Mouse (Mus musculus) liver, embryonic 15.5 days (tissue): ENCODE data around the gene Usp32. TPM values are rescaled to one million over a fixed set of nuclear protein-coding genes. Genes with fewer than 3 reads are reported as not detected.

ENCODE experiments used
- ATAC-seq: fragments of 200-750 bp; cut with Nextera tagmentation; 2 replicates; pipeline ENCODE4 v1.8.0; 2017; ENCODE audit warnings: moderate number of reproducible peaks, mild to moderate bottlenecking, moderate library complexity; ENCODE audit not compliant: insufficient read depth
- H3K27ac ChIP-seq: fragments of 300-500 bp; sonication (generic); replicated peaks from 2 replicates; pipeline ENCODE4 v1.5.1; 2015; ENCODE audit warnings: mild to moderate bottlenecking, inconsistent platforms
- H3K27me3 ChIP-seq: fragments of 300-500 bp; sonication (generic); 2 replicates; pipeline ENCODE4 v1.6.1; 2015; ENCODE audit warnings: mild to moderate bottlenecking, inconsistent platforms
- H3K36me3 ChIP-seq: fragments of 300-500 bp; sonication (generic); replicated peaks from 2 replicates; pipeline ENCODE4 v1.6.1; 2015; ENCODE audit warnings: moderate library complexity, mild to moderate bottlenecking, inconsistent platforms
- H3K4me1 ChIP-seq: fragments of 300-500 bp; sonication (generic); replicated peaks from 2 replicates; pipeline ENCODE4 v1.6.1; 2015; ENCODE audit warnings: inconsistent platforms
- H3K4me2 ChIP-seq: fragments of 300-500 bp; sonication (generic); 2 replicates; pipeline ENCODE4 v1.6.1; 2015; ENCODE audit warnings: moderate library complexity, mild to moderate bottlenecking, inconsistent platforms
- H3K4me3 ChIP-seq: fragments of 300-500 bp; sonication (generic); replicated peaks from 2 replicates; pipeline ENCODE4 v1.5.1; 2015; ENCODE audit warnings: mild to moderate bottlenecking, inconsistent platforms
- H3K9ac ChIP-seq: fragments of 300-500 bp; sonication (generic); 2 replicates; pipeline ENCODE4 v1.6.1; 2015; ENCODE audit warnings: moderate library complexity, mild to moderate bottlenecking, inconsistent platforms
- H3K9me3 ChIP-seq: fragments of 300-500 bp; sonication (generic); replicated peaks from 2 replicates; pipeline ENCODE4 v1.6.1; 2016; ENCODE audit warnings: inconsistent platforms
- WGBS: fragments of 180-500 bp; shearing (Covaris S2); methylation state at CpG from one replicate; pipeline ENCODE4 v1.1.7; 2015; ENCODE audit warnings: mixed read lengths; ENCODE audit not compliant: insufficient replicate concordance; 5-methylcytosine and 5-hydroxymethylcytosine counted together
- polyA plus RNA-seq: library from polyadenylated mRNA; unstranded; fragments of >200 nt; fragmentation: Nextera tagmentation; extraction: Ambion mirVana; gene quantifications from 2 replicates; pipeline ENCODE4 v1.2.1, GENCODE M21; 2015

Usp32 gene
- 10.1 and 15.2 TPM in 2 replicates for polyA plus RNA-seq

GRCm38 (mm10) chr11:85139581-85140540 is at the start of gene Usp32:
Gene Usp32, minus strand, starts transcription at chr11:85140161.
- Histone ChIP-seq H3K4me3 (peak within 1 kb of the TSS; percentile 90), H3K9me3 (no peaks in the 10 kb centered on the region), H3K27me3 (no peaks in the 10 kb centered on the region), H3K9ac (peak within 1 kb of the TSS; percentile 97), H3K4me1 (peaks cover 43% of the 10 kb centered on the region), H3K36me3 (peaks cover 20% of the 10 kb centered on the region), H3K4me2 (peak within 1 kb of the TSS; percentile 76), H3K27ac (peak within 1 kb of the TSS; percentile 93)
- under 1% methylated on average over 94 of the region's 94 CpGs for WGBS
- peak; percentile 94 for ATAC-seq

- no peak overlapping the region for H3K27ac ChIP-seq
These were observed 49.1 kb upstream of the Usp32 start for GRCm38 (mm10) chr11:85189110-85189509.

GRCm38 (mm10) chr11:85184839-85185238 is 44.9 kb upstream of the Usp32 start:
- H3K4me2 ChIP-seq = no peak overlapping the region
- no peaks in the 10 kb centered on the region for H3K27me3 ChIP-seq
- H3K36me3 ChIP-seq = peaks cover 8% of the 10 kb centered on the region; the same call in 1 of the 2 replicates
- H3K4me3 ChIP-seq = no peak overlapping the region
- WGBS = 77% methylated on average over 6 of the region's 6 CpGs
- H3K9ac ChIP-seq = no peak overlapping the region
- H3K27ac ChIP-seq = no peak overlapping the region
- H3K4me1 ChIP-seq = peaks cover 21% of the 10 kb centered on the region
- H3K9me3 ChIP-seq = no peaks in the 10 kb centered on the region
- no peak for ATAC-seq

More at GRCm38 (mm10) chr11:85189110-85189509, 49.1 kb upstream of the Usp32 start:
- peaks cover 9% of the 10 kb centered on the region for H3K4me1 ChIP-seq
- H3K9ac ChIP-seq = no peak overlapping the region
- H3K27me3 ChIP-seq = no peaks in the 10 kb centered on the region
- H3K4me2 ChIP-seq = no peak overlapping the region
- 26% methylated on average over 4 of the region's 4 CpGs for WGBS
- H3K36me3 ChIP-seq = peaks cover 37% of the 10 kb centered on the region
- no peaks in the 10 kb centered on the region for H3K9me3 ChIP-seq
- H3K4me3 ChIP-seq = no peak overlapping the region
- ATAC-seq = peak; percentile 65

GRCm38 (mm10) chr11:85184082-85184481 is 44.1 kb upstream of the Usp32 start:
- Histone ChIP-seq H3K4me3 (no peak overlapping the region), H3K36me3 (peaks cover 8% of the 10 kb centered on the region; the same call in 1 of the 2 replicates), H3K27me3 (no peaks in the 10 kb centered on the region), H3K4me2 (no peak overlapping the region), H3K9ac (no peak overlapping the region), H3K4me1 (peaks cover 20% of the 10 kb centered on the region), H3K9me3 (no peaks in the 10 kb centered on the region), H3K27ac (no peak overlapping the region)
- WGBS = 68% methylated on average over 5 of the region's 5 CpGs
- no peak for ATAC-seq

- H3K4me2 ChIP-seq = peak overlapping the region; percentile 80
- no peaks in the 10 kb centered on the region for H3K9me3 ChIP-seq
- peaks cover 3% of the 10 kb centered on the region; the same call in 1 of the 2 replicates for H3K27me3 ChIP-seq
- peaks cover 13% of the 10 kb centered on the region for H3K4me1 ChIP-seq
- H3K27ac ChIP-seq = 0 out of 2 replicates have a peak overlapping the region, but pooled peaks have one; percentile 30
- 31% methylated on average over 13 of the region's 13 CpGs for WGBS
- H3K36me3 ChIP-seq = 0 out of 2 replicates have a peak, but pooled peaks cover 2% of the 10 kb centered on the region
- ATAC-seq = no peak
- H3K4me3 ChIP-seq = peak overlapping the region; percentile 59
- peak overlapping the region; percentile 32 for H3K9ac ChIP-seq
These were observed 43.4 kb upstream of the Usp32 start for GRCm38 (mm10) chr11:85183284-85183779.

- no peaks in the 10 kb centered on the region for H3K9me3 ChIP-seq
- peak overlapping the region; percentile 32 for H3K9ac ChIP-seq
- peak overlapping the region; percentile 80 for H3K4me2 ChIP-seq
- 4% methylated on average over 19 of the region's 20 CpGs for WGBS
- H3K36me3 ChIP-seq = no peaks in the 10 kb centered on the region
- ATAC-seq = peak; percentile 75
- H3K4me1 ChIP-seq = peaks cover 12% of the 10 kb centered on the region
- peak overlapping the region; percentile 59 for H3K4me3 ChIP-seq
- peaks cover 5% of the 10 kb centered on the region; the same call in 1 of the 2 replicates for H3K27me3 ChIP-seq
- H3K27ac ChIP-seq = 0 out of 2 replicates have a peak overlapping the region, but pooled peaks have one; percentile 30
These were observed 42.8 kb upstream of the Usp32 start for GRCm38 (mm10) chr11:85182617-85183283.

GRCm38 (mm10) chr11:85178413-85178812 is 38.5 kb upstream of the Usp32 start:
- H3K9ac ChIP-seq = no peak overlapping the region

GRCm38 (mm10) chr11:85177761-85178160 is 37.8 kb upstream of the Usp32 start:
- 62% methylated on average over 6 of the region's 6 CpGs for WGBS
- ATAC-seq = no peak

More at GRCm38 (mm10) chr11:85178413-85178812, 38.5 kb upstream of the Usp32 start:
- WGBS = 45% methylated on average over 4 of the region's 4 CpGs
- H3K4me2 ChIP-seq = no peak overlapping the region
- no peaks in the 10 kb centered on the region for H3K36me3 ChIP-seq
- no peak overlapping the region for H3K4me3 ChIP-seq
- H3K9me3 ChIP-seq = no peaks in the 10 kb centered on the region
- no peak for ATAC-seq
- H3K27me3 ChIP-seq = peaks cover 5% of the 10 kb centered on the region
- peaks cover 12% of the 10 kb centered on the region for H3K4me1 ChIP-seq
- H3K27ac ChIP-seq = no peak overlapping the region

GRCm38 (mm10) chr11:85175941-85176340 is 36.0 kb upstream of the Usp32 start:
- H3K27me3 ChIP-seq = peaks cover 5% of the 10 kb centered on the region
- no peak for ATAC-seq
- WGBS = 51% methylated on average over 3 of the region's 3 CpGs

More at GRCm38 (mm10) chr11:85177761-85178160, 37.8 kb upstream of the Usp32 start:
- H3K9ac ChIP-seq = no peak overlapping the region
- no peak overlapping the region for H3K4me3 ChIP-seq
- peaks cover 5% of the 10 kb centered on the region for H3K4me1 ChIP-seq
- H3K27me3 ChIP-seq = peaks cover 5% of the 10 kb centered on the region
- no peak overlapping the region for H3K27ac ChIP-seq
- no peaks in the 10 kb centered on the region for H3K36me3 ChIP-seq
- no peak overlapping the region for H3K4me2 ChIP-seq
- H3K9me3 ChIP-seq = no peaks in the 10 kb centered on the region

GRCm38 (mm10) chr11:85170833-85171232 is 30.9 kb upstream of the Usp32 start:
- Histone ChIP-seq H3K4me1 (peaks cover 15% of the 10 kb centered on the region), H3K27ac (no peak overlapping the region), H3K27me3 (no peaks in the 10 kb centered on the region; the same call in 1 of the 2 replicates), H3K4me3 (no peak overlapping the region), H3K9me3 (no peaks in the 10 kb centered on the region), H3K4me2 (peak overlapping the region; percentile 70), H3K9ac (no peak overlapping the region), H3K36me3 (no peaks in the 10 kb centered on the region)
- ATAC-seq = no peak
- 50% methylated on average over 2 of the region's 2 CpGs for WGBS

More at GRCm38 (mm10) chr11:85175941-85176340, 36.0 kb upstream of the Usp32 start:
- Histone ChIP-seq H3K4me3 (no peak overlapping the region), H3K36me3 (no peaks in the 10 kb centered on the region), H3K4me1 (peaks cover 2% of the 10 kb centered on the region; the same call in 1 of the 2 replicates), H3K4me2 (no peak overlapping the region), H3K27ac (no peak overlapping the region), H3K9ac (no peak overlapping the region), H3K9me3 (no peaks in the 10 kb centered on the region)
